Mouse (Mus musculus) intestine, embryonic 15.5 days (tissue): ENCODE results near the gene Chchd5. TPM values are rescaled to one million over a fixed set of nuclear protein-coding genes. Genes with fewer than 3 reads are reported as not detected.

Experiments
- ATAC-seq: fragments of 200-750 bp; cut with Nextera tagmentation; 2 replicates; pipeline ENCODE4 v1.8.0; 2017; ENCODE audit warnings: moderate TSS enrichment, moderate library complexity
- H3K27ac ChIP-seq: fragments of 300-500 bp; sonication (generic); 2 replicates; pipeline ENCODE4 v1.5.1; 2015; ENCODE audit warnings: mild to moderate bottlenecking, inconsistent platforms
- H3K27me3 ChIP-seq: fragments of 300-500 bp; sonication (generic); replicated peaks from 2 replicates; pipeline ENCODE4 v1.6.1; 2015; ENCODE audit warnings: inconsistent platforms
- H3K36me3 ChIP-seq: fragments of 300-500 bp; sonication (generic); 2 replicates; pipeline ENCODE4 v1.6.1; 2015; ENCODE audit warnings: inconsistent platforms
- H3K4me1 ChIP-seq: fragments of 300-500 bp; sonication (generic); replicated peaks from 2 replicates; pipeline ENCODE4 v1.6.1; 2015; ENCODE audit warnings: inconsistent platforms
- H3K4me2 ChIP-seq: fragments of 300-500 bp; sonication (generic); replicated peaks from 2 replicates; pipeline ENCODE4 v1.6.1; 2015; ENCODE audit warnings: mild to moderate bottlenecking, inconsistent platforms
- H3K4me3 ChIP-seq: fragments of 300-500 bp; sonication (generic); replicated peaks from 2 replicates; pipeline ENCODE4 v1.5.1; 2015; ENCODE audit warnings: inconsistent platforms
- H3K9ac ChIP-seq: fragments of 300-500 bp; sonication (generic); 2 replicates; pipeline ENCODE4 v1.6.1; 2015; ENCODE audit warnings: inconsistent platforms
- H3K9me3 ChIP-seq: fragments of 300-500 bp; sonication (generic); 2 replicates; pipeline ENCODE4 v1.6.1; 2016; ENCODE audit warnings: inconsistent platforms
- WGBS: fragments of 180-500 bp; shearing (Covaris S2); methylation state at CpG from one replicate; pipeline ENCODE4 v1.1.7; 2015; 5-methylcytosine and 5-hydroxymethylcytosine counted together
- polyA plus RNA-seq: library from polyadenylated mRNA; unstranded; fragments of >200 nt; fragmentation: Nextera tagmentation; extraction: Ambion mirVana; gene quantifications from 2 replicates; pipeline ENCODE4 v1.2.1, GENCODE M21; 2015

Gene Chchd5
- polyA plus RNA-seq = 24.5 and 25.6 TPM in 2 replicates

GRCm38 (mm10) chr2:129129412-129129929 lies at the start of gene Chchd5:
Chchd5 (plus strand) TSS chr2:129129700.
- peak within 1 kb of the TSS; percentile 68 for H3K4me3 ChIP-seq
- peak within 1 kb of the TSS; percentile 94 for H3K27ac ChIP-seq
- H3K9me3 ChIP-seq = no peaks in the 10 kb centered on the region
- ATAC-seq = peak; percentile 100
- peaks cover 45% of the 10 kb centered on the region for H3K36me3 ChIP-seq
- H3K4me1 ChIP-seq = peaks cover 12% of the 10 kb centered on the region; the same call in 1 of the 2 replicates
- peak within 1 kb of the TSS; percentile 75 for H3K9ac ChIP-seq
- no peaks in the 10 kb centered on the region for H3K27me3 ChIP-seq
- peak within 1 kb of the TSS; percentile 69 for H3K4me2 ChIP-seq
- WGBS = under 1% methylated on average over 35 of the region's 35 CpGs

- 61% methylated on average over 13 of the region's 13 CpGs for WGBS
- H3K9ac ChIP-seq = no peak overlapping the region
- H3K27me3 ChIP-seq = no peaks in the 10 kb centered on the region
- H3K27ac ChIP-seq = no peak overlapping the region
- H3K36me3 ChIP-seq = 0 out of 2 replicates have a peak, but pooled peaks cover 5% of the 10 kb centered on the region
- H3K4me2 ChIP-seq = no peak overlapping the region
- no peaks in the 10 kb centered on the region for H3K4me1 ChIP-seq
- no peak overlapping the region for H3K4me3 ChIP-seq
- no peaks in the 10 kb centered on the region for H3K9me3 ChIP-seq
- ATAC-seq = no peak
These were observed 48.4 kb upstream of the Chchd5 start for GRCm38 (mm10) chr2:129081097-129081496.

GRCm38 (mm10) chr2:129083514-129083913 lies 46.0 kb upstream of the Chchd5 start:
- no peaks in the 10 kb centered on the region for H3K9me3 ChIP-seq
- H3K4me2 ChIP-seq = no peak overlapping the region
- H3K36me3 ChIP-seq = 0 out of 2 replicates have a peak, but pooled peaks cover 3% of the 10 kb centered on the region

GRCm38 (mm10) chr2:129084959-129085358 lies 44.5 kb upstream of the Chchd5 start:
- no peak overlapping the region for H3K9ac ChIP-seq
- ATAC-seq = no peak
- no peaks in the 10 kb centered on the region for H3K27me3 ChIP-seq
- no peaks in the 10 kb centered on the region for H3K9me3 ChIP-seq
- WGBS = 54% methylated on average over 2 of the region's 2 CpGs
- no peaks in the 10 kb centered on the region for H3K4me1 ChIP-seq
- no peak overlapping the region for H3K4me2 ChIP-seq
- H3K4me3 ChIP-seq = no peak overlapping the region
- peaks cover 6% of the 10 kb centered on the region; the same call in 1 of the 2 replicates for H3K36me3 ChIP-seq
- H3K27ac ChIP-seq = no peak overlapping the region

More at GRCm38 (mm10) chr2:129083514-129083913, 46.0 kb upstream of the Chchd5 start:
- 90% methylated on average over 5 of the region's 5 CpGs for WGBS
- Histone ChIP-seq H3K27ac (no peak overlapping the region), H3K9ac (no peak overlapping the region), H3K27me3 (no peaks in the 10 kb centered on the region), H3K4me3 (no peak overlapping the region), H3K4me1 (no peaks in the 10 kb centered on the region)
- no peak for ATAC-seq

- ATAC-seq = no peak
- Histone ChIP-seq H3K36me3 (peaks cover 6% of the 10 kb centered on the region; the same call in 1 of the 2 replicates), H3K4me2 (no peak overlapping the region), H3K27ac (no peak overlapping the region), H3K9ac (no peak overlapping the region), H3K4me3 (no peak overlapping the region), H3K27me3 (no peaks in the 10 kb centered on the region), H3K9me3 (no peaks in the 10 kb centered on the region), H3K4me1 (no peaks in the 10 kb centered on the region)
- WGBS = 88% methylated on average over 1 of the region's 1 CpGs
These were observed 42.0 kb upstream of the Chchd5 start for GRCm38 (mm10) chr2:129087520-129087919.

- no peaks in the 10 kb centered on the region for H3K4me1 ChIP-seq
- no peak for ATAC-seq
- H3K27me3 ChIP-seq = no peaks in the 10 kb centered on the region
- no peak overlapping the region for H3K4me3 ChIP-seq
- H3K36me3 ChIP-seq = peaks cover 14% of the 10 kb centered on the region; the same call in 1 of the 2 replicates
- WGBS = 73% methylated on average over 4 of the region's 4 CpGs
- H3K9me3 ChIP-seq = no peaks in the 10 kb centered on the region
- H3K4me2 ChIP-seq = no peak overlapping the region
- H3K9ac ChIP-seq = no peak overlapping the region
- no peak overlapping the region for H3K27ac ChIP-seq
These were observed 39.1 kb upstream of the Chchd5 start for GRCm38 (mm10) chr2:129090370-129090769.

GRCm38 (mm10) chr2:129092810-129093209 lies 36.7 kb upstream of the Chchd5 start:
- Histone ChIP-seq H3K27ac (no peak overlapping the region), H3K4me1 (no peaks in the 10 kb centered on the region), H3K27me3 (no peaks in the 10 kb centered on the region), H3K9ac (no peak overlapping the region), H3K9me3 (no peaks in the 10 kb centered on the region), H3K4me3 (no peak overlapping the region), H3K36me3 (peaks cover 11% of the 10 kb centered on the region; the same call in 1 of the 2 replicates), H3K4me2 (no peak overlapping the region)
- 90% methylated on average over 12 of the region's 12 CpGs for WGBS
- ATAC-seq = no peak

GRCm38 (mm10) chr2:129093926-129094724 lies 35.4 kb upstream of the Chchd5 start:
- H3K27ac ChIP-seq = no peak overlapping the region
- 88% methylated on average over 18 of the region's 18 CpGs for WGBS
- no peaks in the 10 kb centered on the region for H3K9me3 ChIP-seq
- H3K4me1 ChIP-seq = no peaks in the 10 kb centered on the region
- peaks cover 8% of the 10 kb centered on the region; the same call in 1 of the 2 replicates for H3K36me3 ChIP-seq
- H3K27me3 ChIP-seq = no peaks in the 10 kb centered on the region
- no peak overlapping the region for H3K9ac ChIP-seq
- ATAC-seq = no peak
- no peak overlapping the region for H3K4me3 ChIP-seq
- no peak overlapping the region for H3K4me2 ChIP-seq

GRCm38 (mm10) chr2:129100784-129101310 lies 28.7 kb upstream of the Chchd5 start, which contains the start of gene Polr1b:
Polr1b (plus strand) TSS chr2:129100995.
- peak; percentile 100 for ATAC-seq
- Histone ChIP-seq H3K4me1 (peaks cover 3% of the 10 kb centered on the region), H3K36me3 (peaks cover 7% of the 10 kb centered on the region), H3K9me3 (no peaks in the 10 kb centered on the region), H3K9ac (peak within 1 kb of the TSS; percentile 75), H3K4me2 (peak within 1 kb of the TSS; percentile 73), H3K27ac (no peak within 1 kb of the TSS), H3K27me3 (no peaks in the 10 kb centered on the region), H3K4me3 (peak within 1 kb of the TSS; percentile 85)
- under 1% methylated on average over 35 of the region's 35 CpGs for WGBS

- peaks cover 37% of the 10 kb centered on the region for H3K36me3 ChIP-seq
- no peak overlapping the region for H3K9ac ChIP-seq
- no peak for ATAC-seq
- no peak overlapping the region for H3K4me3 ChIP-seq
- H3K27ac ChIP-seq = no peak overlapping the region
- 92% methylated on average over 5 of the region's 5 CpGs for WGBS
- H3K9me3 ChIP-seq = no peaks in the 10 kb centered on the region
- H3K27me3 ChIP-seq = no peaks in the 10 kb centered on the region
- H3K4me2 ChIP-seq = no peak overlapping the region
- H3K4me1 ChIP-seq = no peaks in the 10 kb centered on the region
These were observed 16.6 kb upstream of the Chchd5 start for GRCm38 (mm10) chr2:129112924-129113323.

- Histone ChIP-seq H3K4me2 (no peak overlapping the region), H3K4me1 (no peaks in the 10 kb centered on the region), H3K36me3 (peaks cover 44% of the 10 kb centered on the region), H3K9ac (no peak overlapping the region), H3K9me3 (no peaks in the 10 kb centered on the region), H3K4me3 (no peak overlapping the region), H3K27me3 (no peaks in the 10 kb centered on the region), H3K27ac (no peak overlapping the region)
- 93% methylated on average over 9 of the region's 9 CpGs for WGBS
- no peak for ATAC-seq
These were observed 13.7 kb upstream of the Chchd5 start for GRCm38 (mm10) chr2:129115706-129116367.

- WGBS = 97% methylated on average over 1 of the region's 1 CpGs
These were observed 13.1 kb upstream of the Chchd5 start for GRCm38 (mm10) chr2:129116368-129116739.

More at GRCm38 (mm10) chr2:129116368-129116739, 13.1 kb upstream of the Chchd5 start:
- H3K9ac ChIP-seq = no peak overlapping the region
- H3K4me1 ChIP-seq = no peaks in the 10 kb centered on the region
- no peak overlapping the region for H3K4me2 ChIP-seq
- H3K27me3 ChIP-seq = no peaks in the 10 kb centered on the region
- no peaks in the 10 kb centered on the region for H3K9me3 ChIP-seq
- no peak overlapping the region for H3K27ac ChIP-seq
- peaks cover 48% of the 10 kb centered on the region for H3K36me3 ChIP-seq
- H3K4me3 ChIP-seq = no peak overlapping the region
- ATAC-seq = no peak
